Mouse (Mus musculus): ENCODE measurements around the gene Kifap3. TPM values are rescaled to one million over a fixed set of nuclear protein-coding genes. Genes with fewer than 3 reads are reported as not detected.

Kifap3 gene
- polyA plus RNA-seq, 1 experiment from 2014 or later: 1.8 TPM

DNA sequence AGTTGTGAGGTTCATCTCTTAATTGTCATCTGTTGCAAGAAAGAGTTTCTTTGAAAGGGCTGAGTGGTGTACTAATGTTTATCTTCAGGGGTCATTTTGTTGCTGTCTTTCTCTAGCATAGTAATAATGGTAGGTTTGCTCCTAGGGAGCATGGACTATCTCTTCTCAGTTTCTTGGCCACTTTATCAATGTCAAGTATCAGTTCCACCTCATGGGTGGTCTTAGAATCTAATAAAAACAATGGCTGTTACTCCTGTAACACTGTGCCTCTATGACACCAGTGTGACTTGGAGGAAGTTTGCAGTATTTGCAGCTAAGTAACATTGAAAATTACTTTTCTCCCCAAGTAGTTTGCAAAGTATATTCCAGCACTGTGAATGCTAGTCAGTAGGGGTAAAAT, 110.2 kb downstream of the Kifap3 start:
- TF ChIP-seq CTCF (IDR thresholded peaks at IDR 0.05; ENCODE audit: low read depth) (no peak), EP300 (IDR thresholded peaks at IDR 0.05; ENCODE audit: low read depth) (no peak)
- Histone ChIP-seq H3K4me3 (ENCODE audit: low read depth, low read length) (no peak overlapping the region), H3K4me2 (ENCODE audit: low read depth, low read length) (no peak overlapping the region), H3K9ac (replicated peaks) (no peak overlapping the region), H3K27me3 (ENCODE audit: insufficient read depth, low read length) (no peaks in the 10 kb centered on the region), H3K27ac (ENCODE audit: low read depth) (no peak overlapping the region), H3K9me3 (ENCODE audit: low read length) (no peaks in the 10 kb centered on the region), H3K36me3 (replicated peaks; ENCODE audit: insufficient read depth, low read length) (no peaks in the 10 kb centered on the region), H3K4me1 (ENCODE audit: insufficient read depth) (no peaks in the 10 kb centered on the region)
- DNase-seq (no peak), ATAC-seq (no peak)

DNA sequence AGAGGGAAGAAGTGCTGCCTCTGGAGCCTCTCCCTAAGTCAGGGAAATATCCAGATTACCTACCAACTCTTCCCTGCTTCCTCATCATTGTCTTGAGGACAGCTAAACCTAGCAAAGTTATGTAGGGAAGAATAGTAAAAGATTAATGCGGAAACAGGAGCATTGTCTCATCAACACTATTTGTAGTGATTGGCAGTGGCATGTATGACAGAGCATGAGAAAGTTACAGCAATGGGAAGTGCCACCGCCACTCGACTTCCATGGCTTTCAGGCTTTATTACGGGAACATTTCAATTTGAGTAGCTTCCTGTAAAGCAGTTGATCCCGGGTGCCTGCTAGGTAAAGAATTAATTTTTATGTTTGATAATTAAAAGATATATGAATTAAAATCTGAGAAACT, 113.9 kb downstream of the Kifap3 start:
- ATAC-seq (no peak), DNase-seq (no peak)
- Histone ChIP-seq H3K27ac (ENCODE audit: low read depth) (no peak overlapping the region), H3K9ac (replicated peaks) (no peak overlapping the region), H3K9me3 (ENCODE audit: low read length) (no peaks in the 10 kb centered on the region), H3K36me3 (replicated peaks; ENCODE audit: insufficient read depth, low read length) (no peaks in the 10 kb centered on the region), H3K27me3 (ENCODE audit: insufficient read depth, low read length) (no peaks in the 10 kb centered on the region), H3K4me2 (ENCODE audit: low read depth, low read length) (no peak overlapping the region), H3K4me1 (ENCODE audit: insufficient read depth) (no peaks in the 10 kb centered on the region), H3K4me3 (ENCODE audit: low read depth, low read length) (no peak overlapping the region)
- 84% methylated on average over 5 of the region's 5 CpGs for WGBS (ENCODE audit: insufficient replicate concordance)
- TF ChIP-seq EP300 (IDR thresholded peaks at IDR 0.05; ENCODE audit: low read depth): no peak
- no peak for TF ChIP-seq CTCF (IDR thresholded peaks at IDR 0.05; ENCODE audit: low read depth)

DNA sequence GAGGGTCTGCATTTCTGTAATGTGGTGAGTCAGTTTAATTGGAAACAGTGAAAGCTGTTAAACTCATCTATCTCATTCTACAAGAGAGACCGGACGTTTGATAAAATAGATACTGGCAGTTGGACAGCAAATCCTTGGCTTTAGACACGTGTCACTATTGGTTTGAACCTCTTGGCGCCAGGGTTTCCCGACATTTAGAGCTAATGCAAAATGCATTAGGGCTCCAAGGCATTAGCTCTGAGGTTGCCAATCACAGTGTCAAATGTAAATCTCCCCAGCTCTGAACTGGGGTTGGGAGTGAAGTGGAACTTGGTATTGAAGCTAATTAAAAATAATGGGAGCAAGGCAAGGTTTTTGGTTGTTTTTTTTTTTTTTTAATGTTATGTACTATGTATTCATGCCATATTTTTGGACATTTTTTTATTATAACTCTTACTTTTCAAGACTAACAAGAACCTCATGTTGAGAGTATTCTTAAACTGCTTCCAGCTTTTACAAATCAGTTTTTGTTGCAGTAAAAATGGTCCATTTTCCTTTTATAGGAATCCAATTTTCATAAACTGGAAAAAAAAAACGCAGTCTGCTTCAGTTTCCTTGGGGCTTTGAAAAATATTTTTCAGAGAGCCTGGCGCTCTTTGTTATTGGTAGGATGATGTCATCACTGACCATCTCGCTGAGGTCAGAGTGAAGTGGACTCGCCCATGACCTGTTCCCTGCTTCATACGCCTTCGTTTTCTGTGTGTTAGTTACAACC, 114.6 kb downstream of the Kifap3 start:
- Histone ChIP-seq H3K9me3 (ENCODE audit: low read length) (no peaks in the 10 kb centered on the region), H3K27ac (ENCODE audit: low read depth) (no peak overlapping the region), H3K36me3 (replicated peaks; ENCODE audit: insufficient read depth, low read length) (no peaks in the 10 kb centered on the region), H3K4me3 (ENCODE audit: low read depth, low read length) (no peak overlapping the region), H3K9ac (replicated peaks) (no peak overlapping the region), H3K4me2 (ENCODE audit: low read depth, low read length) (no peak overlapping the region), H3K27me3 (ENCODE audit: insufficient read depth, low read length) (no peaks in the 10 kb centered on the region), H3K4me1 (ENCODE audit: insufficient read depth) (no peaks in the 10 kb centered on the region)
- 83% methylated on average over 11 of the region's 11 CpGs for WGBS (ENCODE audit: insufficient replicate concordance)
- no peak for TF ChIP-seq EP300 (IDR thresholded peaks at IDR 0.05; ENCODE audit: low read depth)
- TF ChIP-seq CTCF (IDR thresholded peaks at IDR 0.05; ENCODE audit: low read depth): no peak
- ATAC-seq (no peak), DNase-seq (no peak)

DNA sequence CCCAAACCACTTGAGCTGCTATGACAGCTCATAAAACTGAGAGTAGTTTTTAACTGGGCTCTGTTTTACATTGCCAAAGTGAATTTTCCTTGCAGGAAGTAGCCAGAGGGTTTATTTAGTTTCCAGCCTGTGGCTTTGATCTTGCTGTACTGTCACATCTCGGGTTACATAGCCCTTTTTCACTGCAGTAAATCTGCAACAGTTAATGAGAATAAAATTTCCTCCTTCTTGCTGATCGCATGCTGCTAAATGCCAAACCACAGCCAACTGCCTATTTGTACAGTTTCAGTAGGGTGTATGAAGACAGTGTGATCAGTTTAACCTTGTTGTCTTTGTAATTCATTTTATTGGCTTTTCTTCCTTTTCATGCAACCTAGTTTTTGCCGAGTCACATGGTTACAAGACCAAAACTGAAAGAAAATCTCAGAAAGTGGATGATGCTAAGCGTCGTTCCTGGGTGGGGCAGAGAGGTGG, 118.9 kb downstream of the Kifap3 start:
- Histone ChIP-seq H3K4me1 (ENCODE audit: insufficient read depth) (no peaks in the 10 kb centered on the region), H3K4me2 (ENCODE audit: low read depth, low read length) (no peak overlapping the region), H3K4me3 (ENCODE audit: low read depth, low read length) (no peak overlapping the region), H3K9me3 (ENCODE audit: low read length) (no peaks in the 10 kb centered on the region), H3K27me3 (ENCODE audit: insufficient read depth, low read length) (no peaks in the 10 kb centered on the region), H3K9ac (replicated peaks) (no peak overlapping the region), H3K36me3 (replicated peaks; ENCODE audit: insufficient read depth, low read length) (no peaks in the 10 kb centered on the region), H3K27ac (ENCODE audit: low read depth) (no peak overlapping the region)
- 74% methylated on average over 5 of the region's 5 CpGs for WGBS (ENCODE audit: insufficient replicate concordance)
- TF ChIP-seq EP300 (IDR thresholded peaks at IDR 0.05; ENCODE audit: low read depth) (no peak), CTCF (IDR thresholded peaks at IDR 0.05; ENCODE audit: low read depth) (no peak)
- no peak for ATAC-seq
- DNase-seq: no peak

DNA sequence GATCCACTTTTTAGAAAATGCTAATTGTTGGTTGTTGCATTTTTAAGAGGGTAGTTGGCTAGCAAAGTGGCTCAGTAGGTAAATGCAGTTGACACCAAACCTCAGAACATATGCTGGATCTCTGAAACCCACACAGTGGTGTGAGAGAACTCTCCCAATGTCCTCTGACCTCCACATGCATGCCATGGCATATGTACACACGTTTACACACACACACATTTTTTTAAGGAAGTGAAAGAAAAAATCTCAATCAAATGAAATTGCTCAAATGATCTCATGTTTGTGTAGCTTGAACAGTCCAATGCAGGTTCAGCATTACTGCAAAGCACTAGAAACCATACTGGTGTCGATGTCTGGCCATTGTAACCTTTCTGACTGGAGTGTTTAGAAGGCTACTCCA, 120.2 kb downstream of the Kifap3 start:
- ATAC-seq (no peak), DNase-seq (no peak)
- H3K27me3 ChIP-seq (ENCODE audit: insufficient read depth, low read length): no peaks in the 10 kb centered on the region
- no peak overlapping the region for H3K9ac ChIP-seq (replicated peaks)
- H3K4me2 ChIP-seq (ENCODE audit: low read depth, low read length): no peak overlapping the region
- H3K36me3 ChIP-seq (replicated peaks; ENCODE audit: insufficient read depth, low read length): no peaks in the 10 kb centered on the region
- no peak overlapping the region for H3K27ac ChIP-seq (ENCODE audit: low read depth)
- no peak overlapping the region for H3K4me3 ChIP-seq (ENCODE audit: low read depth, low read length)
- H3K4me1 ChIP-seq (ENCODE audit: insufficient read depth): no peaks in the 10 kb centered on the region
- no peak for TF ChIP-seq EP300 (IDR thresholded peaks at IDR 0.05; ENCODE audit: low read depth)
- no peak for TF ChIP-seq CTCF (IDR thresholded peaks at IDR 0.05; ENCODE audit: low read depth)
- 77% methylated on average over 2 of the region's 2 CpGs for WGBS (ENCODE audit: insufficient replicate concordance)
- H3K9me3 ChIP-seq (ENCODE audit: low read length): no peaks in the 10 kb centered on the region

DNA sequence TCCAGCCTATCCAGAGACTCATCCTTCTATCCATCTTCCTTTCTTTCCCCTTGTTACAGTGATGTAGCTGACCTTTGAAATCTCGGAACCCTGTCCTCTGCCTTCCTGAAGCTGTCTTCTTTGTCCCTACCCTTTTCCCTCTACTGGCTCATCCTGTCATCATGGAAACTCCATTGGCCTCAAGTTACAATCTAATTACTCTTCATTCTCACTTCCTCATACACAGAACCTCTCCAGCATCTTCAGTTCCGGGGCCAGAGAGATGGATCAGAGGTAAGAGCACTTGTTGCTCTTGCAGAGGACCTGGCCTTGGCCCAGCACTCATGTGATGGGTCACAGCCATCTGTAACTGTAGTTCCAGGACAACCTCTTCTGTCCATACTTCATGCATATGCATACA, 120.8 kb downstream of the Kifap3 start:
- no peak for DNase-seq
- 67% methylated on average over 2 of the region's 2 CpGs for WGBS (ENCODE audit: insufficient replicate concordance)
- Histone ChIP-seq H3K27ac (ENCODE audit: low read depth) (no peak overlapping the region), H3K36me3 (replicated peaks; ENCODE audit: insufficient read depth, low read length) (no peaks in the 10 kb centered on the region), H3K9ac (replicated peaks) (no peak overlapping the region), H3K4me1 (ENCODE audit: insufficient read depth) (no peaks in the 10 kb centered on the region), H3K4me3 (ENCODE audit: low read depth, low read length) (no peak overlapping the region), H3K4me2 (ENCODE audit: low read depth, low read length) (no peak overlapping the region), H3K9me3 (ENCODE audit: low read length) (no peaks in the 10 kb centered on the region), H3K27me3 (ENCODE audit: insufficient read depth, low read length) (no peaks in the 10 kb centered on the region)
- ATAC-seq: no peak
- no peak for TF ChIP-seq CTCF (IDR thresholded peaks at IDR 0.05; ENCODE audit: low read depth)
- no peak for TF ChIP-seq EP300 (IDR thresholded peaks at IDR 0.05; ENCODE audit: low read depth)
